Mouse (Mus musculus): Measurements from ENCODE around the gene Tnfsfm13.

Tnfsfm13 gene

GRCm38 (mm10) chr11:69655264-69656064 lies 40.4 kb downstream of the Tnfsfm13 start, which contains the start of gene Sox15:
Sox15 (plus strand) TSS chr11:69655314.
- DNase-seq (ENCODE audit: low spot score in 2 of 2): peak; percentile 50 to 57

GRCm38 (mm10) chr11:69654760-69655159 lies 41.1 kb downstream of the Tnfsfm13 start:
- no peak for DNase-seq (ENCODE audit: low spot score in 2 of 2)

GRCm38 (mm10) chr11:69653399-69653798 lies 42.5 kb downstream of the Tnfsfm13 start:
- DNase-seq (ENCODE audit: low spot score in 2 of 2): no peak

- DNase-seq (ENCODE audit: low spot score in 2 of 2): no peak
Measured at GRCm38 (mm10) chr11:69645860-69646259, 50.0 kb downstream of the Tnfsfm13 start.

- no peak for DNase-seq (ENCODE audit: low spot score in 2 of 2)
Measured at GRCm38 (mm10) chr11:69635471-69635870, 60.4 kb downstream of the Tnfsfm13 start.

GRCm38 (mm10) chr11:69633128-69633866 lies 62.6 kb downstream of the Tnfsfm13 start:
- peak in 1 of 2 experiments; percentile 26 for DNase-seq (ENCODE audit: low spot score in 2 of 2)

All from right cerebral cortex, postnatal 36 days (tissue).